Mouse (Mus musculus) small intestine, adult 2 months (tissue): ENCODE results near the gene a.

ENCODE experiments used
- CTCF ChIP-seq: fragments of 200-500 bp; IDR thresholded peaks from 2 replicates; pipeline ENCODE4 v1.5.1; 2012; ENCODE audit warnings: low read depth, mild to moderate bottlenecking, control low read depth, inconsistent platforms, low read length, moderate library complexity, mixed read lengths; ENCODE audit not compliant: insufficient replicate concordance, insufficient read length; ENCODE audit errors: extremely low read depth
- POLR2A ChIP-seq: fragments of 200-500 bp; IDR thresholded peaks from 2 replicates; pipeline ENCODE4 v1.6.1; 2012; ENCODE audit warnings: low read depth, mild to moderate bottlenecking, control low read depth, inconsistent platforms, low read length, moderate library complexity

DNA sequence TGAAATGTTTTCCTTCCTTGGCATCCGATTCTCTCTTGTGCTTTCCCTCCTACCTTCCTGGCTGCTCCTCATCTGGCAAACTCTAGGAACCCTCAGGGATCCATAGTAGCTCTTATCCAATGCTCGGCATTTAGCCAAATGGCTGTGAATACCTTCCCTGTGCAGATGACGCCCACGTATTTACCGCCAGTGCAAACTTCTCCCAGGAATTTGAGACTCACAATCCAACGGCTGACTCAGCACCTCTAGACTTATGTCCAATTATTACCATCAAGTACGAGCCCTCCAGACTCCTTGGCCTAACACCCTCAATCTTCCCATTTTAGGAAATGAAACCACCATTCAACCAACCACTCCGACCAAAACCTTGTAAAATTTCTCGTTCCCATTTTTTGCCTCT lies 279.8 kb downstream of the a start:
- TF ChIP-seq POLR2A (no peak), CTCF (no peak)
